Mouse (Mus musculus) midbrain, embryonic 11.5 days (tissue): ENCODE data around the gene Crim1. TPM values are rescaled to one million over a fixed set of nuclear protein-coding genes. Genes with fewer than 3 reads are reported as not detected.

Experiments
- ATAC-seq: fragments of 200-750 bp; cut with Nextera tagmentation; 2 replicates; pipeline ENCODE4 v1.8.0; 2017; ENCODE audit warnings: moderate TSS enrichment, moderate library complexity; ENCODE audit not compliant: low FRiP score
- DNase-seq: peaks from one replicate; pipeline ENCODE4 v3.0.0; 2015; ENCODE audit warnings: low spot score; ENCODE audit errors: missing footprints
- H3K27ac ChIP-seq: fragments of 300-500 bp; sonication (generic); 2 replicates; pipeline ENCODE4 v1.5.1; 2014; ENCODE audit warnings: low read depth, low read length
- H3K27me3 ChIP-seq: fragments of 300-500 bp; sonication (generic); 2 replicates; pipeline ENCODE4 v1.6.1; 2014; ENCODE audit warnings: mild to moderate bottlenecking, low read length, moderate library complexity, mixed read lengths; ENCODE audit not compliant: control insufficient read depth, insufficient read depth
- H3K36me3 ChIP-seq: fragments of 300-500 bp; sonication (generic); 2 replicates; pipeline ENCODE4 v1.6.1; 2014; ENCODE audit warnings: mild to moderate bottlenecking, low read length, moderate library complexity, mixed read lengths; ENCODE audit not compliant: control insufficient read depth, insufficient read depth
- H3K4me1 ChIP-seq: fragments of 300-500 bp; sonication (generic); 2 replicates; pipeline ENCODE4 v1.6.1; 2014; ENCODE audit warnings: low read length; ENCODE audit not compliant: control insufficient read depth, insufficient read depth
- H3K4me2 ChIP-seq: fragments of 300-500 bp; sonication (generic); 2 replicates; pipeline ENCODE4 v1.6.1; 2014; ENCODE audit warnings: mild to moderate bottlenecking, moderate library complexity
- H3K4me3 ChIP-seq: fragments of 300-500 bp; sonication (generic); 2 replicates; pipeline ENCODE4 v1.5.1; 2014; ENCODE audit warnings: low read depth, low read length
- H3K9ac ChIP-seq: fragments of 300-500 bp; sonication (generic); 2 replicates; pipeline ENCODE4 v1.6.1; 2014; ENCODE audit warnings: low read length
- H3K9me3 ChIP-seq: fragments of 300-500 bp; sonication (generic); 2 replicates; pipeline ENCODE4 v1.6.1; 2016; ENCODE audit warnings: low read length; ENCODE audit not compliant: control insufficient read depth
- WGBS: fragments of 180-500 bp; shearing (Covaris S2); extraction: QIAGEN DNeasy Blood & Tissue Kit; methylation state at CpG from one replicate; pipeline ENCODE4 v1.1.7; 2014; 5-methylcytosine and 5-hydroxymethylcytosine counted together
- polyA plus RNA-seq: library from polyadenylated mRNA; unstranded; fragments of >200 nt; fragmentation: Nextera tagmentation; extraction: Ambion mirVana; gene quantifications from 2 replicates; pipeline ENCODE4 v1.2.1, GENCODE M21; 2014

Gene Crim1
- polyA plus RNA-seq, 1 experiment from 2014 or later, result 4.4 TPM

GRCm38 (mm10) chr17:78237954-78238353 lies 37.9 kb downstream of the Crim1 start:
- Histone ChIP-seq H3K27me3 (no peaks in the 10 kb centered on the region), H3K27ac (no peak overlapping the region), H3K4me2 (no peak overlapping the region), H3K4me3 (no peak overlapping the region), H3K36me3 (no peaks in the 10 kb centered on the region; the same call in 1 of the 2 replicates), H3K9ac (no peak overlapping the region), H3K9me3 (no peaks in the 10 kb centered on the region), H3K4me1 (no peaks in the 10 kb centered on the region)
- ATAC-seq, result no peak
- no peak for DNase-seq
- WGBS, result 90% methylated on average over 13 of the region's 13 CpGs

GRCm38 (mm10) chr17:78240161-78240560 lies 40.1 kb downstream of the Crim1 start:
- DNase-seq (no peak), ATAC-seq (no peak)
- Histone ChIP-seq H3K9me3 (no peaks in the 10 kb centered on the region), H3K36me3 (no peaks in the 10 kb centered on the region; the same call in 1 of the 2 replicates), H3K27me3 (no peaks in the 10 kb centered on the region), H3K27ac (no peak overlapping the region), H3K4me1 (peaks cover 2% of the 10 kb centered on the region; the same call in 1 of the 2 replicates), H3K9ac (no peak overlapping the region), H3K4me2 (no peak overlapping the region), H3K4me3 (no peak overlapping the region)
- WGBS, result 94% methylated on average over 4 of the region's 4 CpGs

- Histone ChIP-seq H3K27me3 (no peaks in the 10 kb centered on the region), H3K4me1 (peaks cover 2% of the 10 kb centered on the region), H3K27ac (no peak overlapping the region), H3K9ac (no peak overlapping the region), H3K36me3 (no peaks in the 10 kb centered on the region; the same call in 1 of the 2 replicates), H3K4me2 (no peak overlapping the region), H3K4me3 (no peak overlapping the region), H3K9me3 (no peaks in the 10 kb centered on the region)
- no peak for DNase-seq
- no peak for ATAC-seq
- WGBS, result 82% methylated on average over 7 of the region's 7 CpGs
Observed at GRCm38 (mm10) chr17:78241238-78241637, 41.2 kb downstream of the Crim1 start.

GRCm38 (mm10) chr17:78244752-78245151 lies 44.7 kb downstream of the Crim1 start:
- no peak overlapping the region for H3K4me2 ChIP-seq
- H3K36me3 ChIP-seq, result no peaks in the 10 kb centered on the region; the same call in 1 of the 2 replicates
- peaks cover 10% of the 10 kb centered on the region for H3K4me1 ChIP-seq
- no peaks in the 10 kb centered on the region for H3K27me3 ChIP-seq
- ATAC-seq (no peak), DNase-seq (no peak)
- H3K4me3 ChIP-seq, result no peak overlapping the region
- no peak overlapping the region for H3K27ac ChIP-seq
- 86% methylated on average over 6 of the region's 6 CpGs for WGBS
- no peaks in the 10 kb centered on the region for H3K9me3 ChIP-seq
- no peak overlapping the region for H3K9ac ChIP-seq

GRCm38 (mm10) chr17:78245444-78245843 lies 45.4 kb downstream of the Crim1 start:
- H3K4me2 ChIP-seq, result no peak overlapping the region
- 66% methylated on average over 4 of the region's 4 CpGs for WGBS
- H3K36me3 ChIP-seq, result no peaks in the 10 kb centered on the region; the same call in 1 of the 2 replicates
- no peak for DNase-seq
- H3K27me3 ChIP-seq, result no peaks in the 10 kb centered on the region
- H3K9ac ChIP-seq, result no peak overlapping the region
- no peak for ATAC-seq
- no peaks in the 10 kb centered on the region for H3K9me3 ChIP-seq
- H3K4me1 ChIP-seq, result peaks cover 10% of the 10 kb centered on the region
- no peak overlapping the region for H3K27ac ChIP-seq
- no peak overlapping the region for H3K4me3 ChIP-seq

- Histone ChIP-seq H3K4me2 (no peak overlapping the region), H3K36me3 (no peaks in the 10 kb centered on the region), H3K9me3 (no peaks in the 10 kb centered on the region), H3K4me1 (peaks cover 10% of the 10 kb centered on the region), H3K27me3 (no peaks in the 10 kb centered on the region), H3K4me3 (no peak overlapping the region), H3K27ac (0 out of 2 replicates have a peak overlapping the region, but pooled peaks have one; percentile 1), H3K9ac (no peak overlapping the region)
- DNase-seq (peak; percentile 88), ATAC-seq (peak; percentile 74)
- 30% methylated on average over 11 of the region's 11 CpGs for WGBS
Observed at GRCm38 (mm10) chr17:78246634-78247383, 46.8 kb downstream of the Crim1 start.

GRCm38 (mm10) chr17:78248197-78248596 lies 48.1 kb downstream of the Crim1 start:
- no peaks in the 10 kb centered on the region for H3K36me3 ChIP-seq
- H3K27me3 ChIP-seq, result no peaks in the 10 kb centered on the region
- no peak overlapping the region for H3K4me2 ChIP-seq
- no peak overlapping the region for H3K9ac ChIP-seq
- no peaks in the 10 kb centered on the region for H3K9me3 ChIP-seq
- H3K27ac ChIP-seq, result no peak overlapping the region
- whole genome bisulfite sequencing, result 82% methylated on average over 5 of the region's 5 CpGs
- no peak overlapping the region for H3K4me3 ChIP-seq
- peaks cover 10% of the 10 kb centered on the region for H3K4me1 ChIP-seq
- no peak for DNase-seq
- ATAC-seq, result no peak

GRCm38 (mm10) chr17:78248943-78249342 lies 48.9 kb downstream of the Crim1 start:
- ATAC-seq (no peak), DNase-seq (no peak)
- Histone ChIP-seq H3K4me2 (no peak overlapping the region), H3K9ac (no peak overlapping the region), H3K4me1 (peaks cover 10% of the 10 kb centered on the region), H3K9me3 (no peaks in the 10 kb centered on the region), H3K36me3 (no peaks in the 10 kb centered on the region), H3K4me3 (no peak overlapping the region), H3K27me3 (no peaks in the 10 kb centered on the region), H3K27ac (no peak overlapping the region)
- WGBS, result 64% methylated on average over 3 of the region's 3 CpGs

GRCm38 (mm10) chr17:78250149-78250938 lies 50.3 kb downstream of the Crim1 start:
- no peak for DNase-seq
- no peak overlapping the region for H3K4me3 ChIP-seq
- H3K9ac ChIP-seq, result no peak overlapping the region
- H3K4me2 ChIP-seq, result no peak overlapping the region
- no peaks in the 10 kb centered on the region for H3K36me3 ChIP-seq
- no peak for ATAC-seq
- H3K27ac ChIP-seq, result no peak overlapping the region
- H3K9me3 ChIP-seq, result no peaks in the 10 kb centered on the region
- H3K27me3 ChIP-seq, result no peaks in the 10 kb centered on the region
- 87% methylated on average over 14 of the region's 14 CpGs for WGBS
- peaks cover 8% of the 10 kb centered on the region for H3K4me1 ChIP-seq
